Mouse (Mus musculus): ENCODE data around the gene Trpm8. TPM values are rescaled to one million over a fixed set of nuclear protein-coding genes. Genes with fewer than 3 reads are reported as not detected.

Trpm8 gene
- polyA plus RNA-seq, 1 experiment from 2014 or later: not detected

GRCm38 (mm10) chr1:88418943-88419342 lies 141.5 kb downstream of the Trpm8 start:
- H3K4me2 ChIP-seq (replicated peaks; ENCODE audit: low read depth): no peak overlapping the region
- ATAC-seq: peak; percentile 86
- H3K4me1 ChIP-seq (replicated peaks; ENCODE audit: control insufficient read depth, insufficient read depth, low read length): no peaks in the 10 kb centered on the region
- WGBS: 49% methylated on average over 2 of the region's 2 CpGs
- no peaks in the 10 kb centered on the region for H3K27me3 ChIP-seq (replicated peaks; ENCODE audit: control insufficient read depth, insufficient read depth, low read length)
- no peak for TF ChIP-seq CTCF (IDR thresholded peaks at IDR 0.05; ENCODE audit: low read depth)
- H3K4me3 ChIP-seq (ENCODE audit: low read depth, low read length): no peak overlapping the region
- no peaks in the 10 kb centered on the region for H3K9me3 ChIP-seq (ENCODE audit: control insufficient read depth)
- peak overlapping the region; percentile 54; the same call in 1 of the 2 replicates for H3K27ac ChIP-seq (ENCODE audit: low read depth, low read length)
- no peaks in the 10 kb centered on the region for H3K36me3 ChIP-seq (ENCODE audit: control insufficient read depth, insufficient read depth)
- no peak overlapping the region for H3K9ac ChIP-seq (ENCODE audit: low read depth, low read length)

- Histone ChIP-seq H3K4me1 (replicated peaks; ENCODE audit: control insufficient read depth, insufficient read depth, low read length) (no peaks in the 10 kb centered on the region), H3K4me3 (ENCODE audit: low read depth, low read length) (no peak overlapping the region), H3K27me3 (replicated peaks; ENCODE audit: control insufficient read depth, insufficient read depth, low read length) (no peaks in the 10 kb centered on the region), H3K4me2 (replicated peaks; ENCODE audit: low read depth) (no peak overlapping the region), H3K36me3 (ENCODE audit: control insufficient read depth, insufficient read depth) (no peaks in the 10 kb centered on the region), H3K9me3 (ENCODE audit: control insufficient read depth) (no peaks in the 10 kb centered on the region), H3K27ac (ENCODE audit: low read depth, low read length) (no peak overlapping the region), H3K9ac (ENCODE audit: low read depth, low read length) (no peak overlapping the region)
- TF ChIP-seq CTCF (IDR thresholded peaks at IDR 0.05; ENCODE audit: low read depth): no peak; the same call in 1 of the 2 replicates
- WGBS: 33% methylated on average over 10 of the region's 10 CpGs
- ATAC-seq: peak; percentile 63
Measured at GRCm38 (mm10) chr1:88422045-88422444, 144.6 kb downstream of the Trpm8 start.

DNA sequence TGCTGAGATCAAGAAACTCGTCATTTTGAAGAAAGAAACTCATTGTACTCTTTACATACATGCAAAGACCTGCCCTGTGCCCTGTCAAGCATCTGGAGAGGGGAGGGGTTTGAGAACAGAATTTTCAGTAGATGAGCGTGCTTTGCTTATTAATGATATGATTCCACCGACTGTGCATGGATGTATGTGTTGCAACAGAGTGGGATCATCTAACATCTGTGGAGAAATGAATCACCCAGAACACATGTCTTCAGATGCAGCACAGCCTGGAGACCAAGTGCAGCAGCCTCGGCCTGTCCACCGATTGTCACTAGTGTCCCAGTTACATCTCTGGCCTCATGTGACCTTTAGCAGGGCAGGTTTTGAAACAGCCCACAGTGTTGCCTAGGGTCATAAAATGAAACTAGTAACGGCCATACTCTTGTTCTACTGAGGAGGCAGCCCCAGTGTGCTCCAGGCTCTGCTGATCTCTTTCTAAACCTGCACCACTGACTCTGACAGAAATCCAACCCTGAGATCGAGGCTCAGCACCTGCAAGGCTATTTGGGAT lies 145.5 kb downstream of the Trpm8 start:
- H3K4me1 ChIP-seq (replicated peaks; ENCODE audit: control insufficient read depth, insufficient read depth, low read length): no peaks in the 10 kb centered on the region
- H3K27ac ChIP-seq (ENCODE audit: low read depth, low read length): no peak overlapping the region
- H3K4me2 ChIP-seq (replicated peaks; ENCODE audit: low read depth): no peak overlapping the region
- H3K36me3 ChIP-seq (ENCODE audit: control insufficient read depth, insufficient read depth): no peaks in the 10 kb centered on the region
- no peak overlapping the region for H3K9ac ChIP-seq (ENCODE audit: low read depth, low read length)
- H3K9me3 ChIP-seq (ENCODE audit: control insufficient read depth): no peaks in the 10 kb centered on the region
- no peak overlapping the region for H3K4me3 ChIP-seq (ENCODE audit: low read depth, low read length)
- no peak for ATAC-seq
- H3K27me3 ChIP-seq (replicated peaks; ENCODE audit: control insufficient read depth, insufficient read depth, low read length): no peaks in the 10 kb centered on the region
- WGBS: 49% methylated on average over 7 of the region's 7 CpGs
- TF ChIP-seq CTCF (IDR thresholded peaks at IDR 0.05; ENCODE audit: low read depth): no peak

GRCm38 (mm10) chr1:88424602-88425252 lies 147.3 kb downstream of the Trpm8 start:
- ATAC-seq: peak; percentile 57
- 20% methylated on average over 8 of the region's 8 CpGs for WGBS
- Histone ChIP-seq H3K27ac (ENCODE audit: low read depth, low read length) (no peak overlapping the region), H3K36me3 (ENCODE audit: control insufficient read depth, insufficient read depth) (no peaks in the 10 kb centered on the region), H3K4me1 (replicated peaks; ENCODE audit: control insufficient read depth, insufficient read depth, low read length) (no peaks in the 10 kb centered on the region), H3K9ac (ENCODE audit: low read depth, low read length) (no peak overlapping the region), H3K27me3 (replicated peaks; ENCODE audit: control insufficient read depth, insufficient read depth, low read length) (no peaks in the 10 kb centered on the region), H3K4me2 (replicated peaks; ENCODE audit: low read depth) (no peak overlapping the region), H3K9me3 (ENCODE audit: control insufficient read depth) (no peaks in the 10 kb centered on the region), H3K4me3 (ENCODE audit: low read depth, low read length) (no peak overlapping the region)
- TF ChIP-seq CTCF (IDR thresholded peaks at IDR 0.05; ENCODE audit: low read depth): peak; percentile 99

DNA sequence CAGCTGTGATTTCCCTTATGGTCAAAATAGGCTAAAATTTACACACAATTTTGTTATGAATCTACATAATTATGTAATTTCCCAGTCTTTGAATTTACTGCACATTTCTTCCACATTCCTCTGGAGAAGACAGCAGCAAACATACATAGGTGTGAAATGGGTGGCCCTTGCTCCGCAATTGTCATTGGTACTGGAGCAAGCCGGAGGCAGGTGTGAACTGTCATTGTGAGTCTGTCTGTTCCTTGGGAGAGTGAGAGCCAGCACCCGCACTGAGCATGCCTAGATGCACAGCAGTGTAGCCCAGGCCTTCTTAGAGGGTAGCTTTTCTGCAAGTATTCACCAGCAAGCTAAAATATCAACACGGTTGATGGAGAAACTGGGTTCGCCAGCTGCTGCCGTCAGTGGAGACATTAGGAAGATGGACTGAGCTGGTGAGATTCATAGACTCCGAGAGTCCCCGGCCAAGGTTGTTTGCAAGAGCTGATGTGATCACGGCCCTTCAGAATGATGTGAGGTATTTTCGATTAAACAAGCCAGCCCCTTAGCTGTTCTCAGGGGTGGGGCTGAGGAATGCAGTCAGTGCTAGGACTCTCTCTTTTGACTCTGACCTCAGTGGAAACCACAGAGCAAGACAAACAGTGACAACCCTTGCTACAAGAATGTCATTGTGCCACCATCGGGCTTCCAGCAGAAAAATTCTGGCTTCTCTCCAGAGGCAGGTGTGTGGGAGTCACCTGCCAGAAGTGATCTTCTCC lies 150.7 kb downstream of the Trpm8 start:
- no peak for ATAC-seq
- no peak overlapping the region for H3K27ac ChIP-seq (ENCODE audit: low read depth, low read length)
- H3K9ac ChIP-seq (ENCODE audit: low read depth, low read length): no peak overlapping the region
- no peaks in the 10 kb centered on the region for H3K4me1 ChIP-seq (replicated peaks; ENCODE audit: control insufficient read depth, insufficient read depth, low read length)
- no peak overlapping the region for H3K4me3 ChIP-seq (ENCODE audit: low read depth, low read length)
- no peaks in the 10 kb centered on the region for H3K36me3 ChIP-seq (ENCODE audit: control insufficient read depth, insufficient read depth)
- H3K9me3 ChIP-seq (ENCODE audit: control insufficient read depth): no peaks in the 10 kb centered on the region
- WGBS: 42% methylated on average over 11 of the region's 11 CpGs
- no peak overlapping the region for H3K4me2 ChIP-seq (replicated peaks; ENCODE audit: low read depth)
- H3K27me3 ChIP-seq (replicated peaks; ENCODE audit: control insufficient read depth, insufficient read depth, low read length): no peaks in the 10 kb centered on the region
- no peak for TF ChIP-seq CTCF (IDR thresholded peaks at IDR 0.05; ENCODE audit: low read depth)

- Histone ChIP-seq H3K9ac (ENCODE audit: low read depth, low read length) (no peak overlapping the region), H3K4me1 (replicated peaks; ENCODE audit: control insufficient read depth, insufficient read depth, low read length) (no peaks in the 10 kb centered on the region), H3K27me3 (replicated peaks; ENCODE audit: control insufficient read depth, insufficient read depth, low read length) (no peaks in the 10 kb centered on the region), H3K4me3 (ENCODE audit: low read depth, low read length) (no peak overlapping the region), H3K4me2 (replicated peaks; ENCODE audit: low read depth) (no peak overlapping the region), H3K9me3 (ENCODE audit: control insufficient read depth) (no peaks in the 10 kb centered on the region), H3K27ac (ENCODE audit: low read depth, low read length) (no peak overlapping the region), H3K36me3 (ENCODE audit: control insufficient read depth, insufficient read depth) (no peaks in the 10 kb centered on the region)
- 50% methylated on average over 1 of the region's 1 CpGs for WGBS
- no peak for ATAC-seq
- TF ChIP-seq CTCF (IDR thresholded peaks at IDR 0.05; ENCODE audit: low read depth): no peak
Measured at GRCm38 (mm10) chr1:88429413-88429812, 152.0 kb downstream of the Trpm8 start.
